Mouse (Mus musculus) spleen, adult 18-20 months (tissue): Measurements from ENCODE around the gene Trio.

Experiments
- DNase-seq, 2 experiments: peaks; one replicate each; pipeline ENCODE4 v3.0.0; 2022; ENCODE audit warnings: mixed read lengths in 2 of 2

Trio gene

DNA sequence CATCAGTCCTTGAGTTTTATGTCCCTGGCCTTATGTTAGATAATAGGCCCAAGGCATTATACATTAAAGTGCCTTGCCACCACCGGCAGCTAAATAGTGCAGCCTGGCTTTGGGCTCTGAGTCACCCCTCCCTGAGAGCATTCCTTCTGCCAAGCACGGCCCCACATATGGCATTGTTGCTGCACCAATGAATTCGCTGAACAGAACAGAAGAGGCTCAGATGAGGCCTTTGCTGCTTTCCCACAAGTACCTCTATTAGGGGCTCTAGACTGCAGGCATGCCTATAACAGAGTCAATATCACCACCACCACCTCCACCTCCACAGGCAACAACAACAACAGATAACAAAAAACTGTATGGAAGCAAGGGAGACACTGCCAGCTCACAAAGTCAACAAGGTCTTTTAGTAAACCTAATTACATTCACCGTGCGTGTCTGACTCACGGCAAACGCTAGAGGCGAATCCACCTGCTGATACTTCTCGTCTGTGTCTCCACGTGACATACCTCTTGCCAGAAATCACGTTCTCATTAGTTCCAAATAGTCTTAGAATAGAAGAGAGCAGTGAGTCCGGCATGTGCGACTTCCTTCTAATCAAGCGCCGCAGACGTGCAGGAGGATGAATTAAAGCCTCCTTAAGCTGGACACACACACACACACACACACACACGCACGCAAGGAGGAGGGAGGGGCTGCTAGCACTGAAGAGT, 82.0 kb downstream of the Trio start:
- DNase-seq: no peak

DNA sequence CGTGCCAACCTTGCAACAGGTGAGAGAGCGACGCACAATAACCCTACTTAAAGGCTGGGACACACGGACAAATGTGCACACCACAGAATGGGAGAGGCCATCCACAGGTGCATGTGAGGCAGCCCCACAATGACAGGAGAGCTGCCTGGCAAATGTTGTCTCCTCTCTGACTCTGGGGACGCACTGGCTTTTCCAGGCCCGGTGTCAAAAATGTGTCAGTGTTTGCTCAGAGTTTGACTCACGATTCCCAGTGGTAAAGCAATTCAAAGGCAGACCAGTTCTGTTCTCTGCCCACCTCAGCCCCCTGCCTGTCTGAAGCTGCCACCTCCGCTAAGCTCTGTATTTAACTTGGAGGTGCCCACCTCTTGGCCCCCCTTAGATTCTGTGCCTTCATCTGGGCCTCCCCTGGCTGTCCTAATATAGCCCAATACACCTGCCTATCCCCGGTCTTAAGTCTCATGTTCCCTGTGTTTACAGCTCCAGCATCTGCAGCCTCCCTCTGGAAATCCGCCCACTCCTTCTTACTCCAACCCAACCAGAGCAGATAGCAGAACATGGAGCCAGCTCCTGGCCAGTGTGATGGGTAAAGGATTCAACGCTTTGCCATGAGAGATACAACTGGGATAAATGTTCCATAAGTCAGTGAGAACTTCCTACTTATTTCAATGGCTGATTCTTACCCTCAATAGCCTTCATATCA, 83.3 kb downstream of the Trio start:
- no peak for DNase-seq

DNA sequence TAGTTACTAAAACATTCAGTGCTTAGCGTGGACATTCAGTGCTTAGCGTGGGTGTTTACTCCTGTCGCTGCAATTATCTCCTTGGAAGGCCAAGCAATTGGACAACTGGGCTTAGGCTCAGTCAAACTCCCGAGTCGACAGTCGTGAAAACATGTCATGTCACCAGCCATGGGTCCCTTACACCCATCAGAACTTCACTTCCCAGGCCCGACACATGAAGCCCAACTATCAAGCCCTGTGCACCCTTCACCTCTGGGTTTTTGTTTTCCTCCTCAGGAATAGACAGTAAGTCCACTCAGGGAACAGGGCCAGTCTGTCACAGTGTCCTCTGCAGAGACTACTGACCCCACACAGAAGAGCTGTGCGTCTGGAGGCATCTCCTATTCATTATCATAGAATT, 84.2 kb downstream of the Trio start:
- no peak for DNase-seq

DNA sequence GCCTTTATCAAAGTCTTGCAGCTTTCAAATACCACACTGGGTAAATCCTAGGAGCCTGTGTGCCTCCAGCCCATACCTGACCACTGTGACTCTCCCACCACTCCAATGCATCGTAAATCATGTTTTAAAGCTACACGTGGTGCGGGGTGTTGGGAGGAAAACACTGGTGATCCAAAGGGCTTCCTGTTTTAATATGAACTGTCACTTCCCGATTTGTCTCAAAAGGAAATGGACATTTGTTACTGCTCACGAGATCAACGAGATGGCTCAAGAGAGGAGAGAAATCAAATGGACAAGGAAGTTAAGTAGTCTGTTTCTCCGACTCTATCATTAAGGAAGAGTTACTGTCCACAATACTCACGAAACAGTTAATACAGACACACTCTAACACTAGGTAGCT, 84.6 kb downstream of the Trio start:
- DNase-seq: no peak

DNA sequence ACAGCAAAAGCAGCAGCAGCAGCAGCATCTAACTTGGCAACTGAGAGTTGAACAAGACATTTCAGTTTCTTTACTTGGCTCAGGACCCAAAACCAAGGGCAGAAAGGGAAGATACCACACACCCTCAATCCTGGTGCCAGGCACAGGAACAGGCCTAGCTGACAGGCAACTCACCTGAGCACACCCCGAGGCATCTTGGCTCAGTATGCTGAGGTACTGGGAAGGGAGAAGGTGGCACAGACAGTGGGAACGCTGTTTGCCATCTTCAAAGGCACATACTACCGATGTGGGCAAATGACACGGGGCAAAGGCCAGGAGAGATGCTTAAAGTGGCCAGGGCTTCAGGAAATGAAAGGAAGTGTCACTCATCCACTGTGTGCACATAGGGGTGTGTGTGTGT, 85.6 kb downstream of the Trio start:
- no peak for DNase-seq

DNA sequence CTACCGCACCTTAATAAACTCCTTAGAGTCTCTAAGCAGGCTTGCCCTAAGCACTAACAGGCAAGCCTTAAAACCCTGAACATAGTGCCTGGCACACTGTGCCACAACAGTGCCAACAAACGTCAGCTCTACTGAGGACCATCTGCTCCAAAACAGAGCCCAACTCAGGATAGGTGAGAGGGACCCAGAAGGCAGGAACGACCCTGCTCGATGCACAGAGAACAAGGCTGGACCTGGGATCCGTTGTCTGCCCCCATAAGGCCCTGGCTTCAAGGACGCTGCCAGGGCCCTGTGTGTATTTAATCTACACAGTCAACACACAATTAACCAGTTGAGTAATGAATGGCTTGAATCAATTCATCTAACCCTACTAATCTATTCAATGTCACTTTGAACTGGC, 86.8 kb downstream of the Trio start:
- DNase-seq: no peak

DNA sequence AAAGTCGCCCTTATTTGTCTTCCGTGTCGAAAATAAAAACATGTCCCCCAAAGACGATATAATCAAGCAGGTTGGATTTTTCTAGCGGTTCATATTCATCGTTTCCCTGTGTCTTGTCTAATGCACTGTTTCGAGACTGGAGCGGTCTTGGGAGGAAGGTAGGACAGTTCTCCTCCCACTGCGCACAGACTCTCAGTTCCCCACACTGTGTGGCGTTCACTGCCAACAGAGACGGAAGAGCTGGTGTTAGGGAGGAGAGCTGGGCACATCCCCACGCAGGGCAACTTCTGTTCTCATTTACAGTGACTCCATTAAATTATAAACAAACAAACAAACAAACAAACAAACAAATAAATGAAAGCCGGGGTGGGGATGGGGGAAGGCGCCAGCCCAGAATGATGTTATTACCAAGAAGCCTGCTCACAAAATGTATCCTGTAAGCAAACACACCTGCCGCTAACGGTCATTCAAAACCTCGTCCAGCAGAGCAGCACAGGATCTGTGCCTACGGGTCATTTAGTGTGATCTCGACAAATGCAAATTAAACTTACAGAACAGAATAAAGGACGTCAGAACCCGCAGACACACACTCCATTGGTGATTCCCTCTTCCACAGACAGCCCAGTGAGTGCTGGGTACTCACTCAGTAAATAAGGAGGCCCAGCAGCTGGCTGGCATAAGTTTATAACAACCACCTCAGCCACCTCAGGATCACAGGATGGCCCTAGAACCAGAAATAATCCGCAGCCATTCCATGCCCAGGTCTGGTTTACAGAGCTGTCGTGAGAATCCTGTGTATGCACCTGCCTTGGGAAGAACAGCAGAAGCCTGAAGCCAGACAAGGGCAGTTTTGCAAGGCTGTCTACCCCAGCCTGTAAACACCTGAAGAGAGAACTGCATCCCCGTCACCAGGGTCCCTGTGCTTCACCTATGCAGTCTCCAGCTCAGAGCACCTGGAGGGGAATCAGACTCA, 87.5 kb downstream of the Trio start:
- no peak for DNase-seq

DNA sequence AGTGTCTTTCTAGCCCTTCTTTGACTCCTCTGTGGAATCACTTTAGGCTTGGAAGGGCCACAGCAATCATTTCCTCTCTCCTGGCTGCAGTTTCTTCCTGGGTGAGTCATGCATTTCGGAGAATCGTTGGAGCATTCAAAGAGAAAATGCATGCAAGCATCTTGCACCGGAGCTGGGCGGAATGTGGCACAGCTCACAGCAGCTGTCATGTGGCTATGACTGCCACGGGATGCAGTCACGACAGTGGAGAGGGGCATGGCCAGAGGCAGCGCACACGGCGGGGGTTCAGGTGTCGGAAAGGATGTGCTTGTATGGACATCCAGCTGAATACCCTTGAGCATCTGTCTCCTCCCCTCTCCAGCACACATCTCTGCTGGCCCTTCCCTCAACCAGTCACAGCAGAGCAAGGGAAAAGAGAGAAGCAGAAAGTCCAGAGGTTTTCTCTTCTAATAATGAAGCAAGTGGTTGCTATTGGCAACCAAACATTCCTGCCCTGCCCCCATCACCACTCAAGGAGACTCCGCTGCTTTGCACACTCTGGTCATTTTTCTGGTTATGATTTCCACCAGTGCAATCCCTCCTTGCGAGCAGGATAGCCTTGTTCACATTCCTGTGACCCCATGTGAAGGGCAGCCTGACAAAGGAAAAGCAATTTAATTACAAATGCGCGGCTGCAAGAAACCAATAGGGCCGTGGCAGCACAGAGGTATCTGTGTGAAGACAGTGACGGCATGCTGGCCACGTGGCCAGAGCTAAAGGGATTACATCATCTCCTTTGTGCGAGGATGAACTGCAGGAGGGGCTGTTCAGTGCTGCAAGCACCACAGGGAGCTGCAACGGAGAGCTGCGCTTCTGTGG, 88.4 kb downstream of the Trio start:
- no peak for DNase-seq

DNA sequence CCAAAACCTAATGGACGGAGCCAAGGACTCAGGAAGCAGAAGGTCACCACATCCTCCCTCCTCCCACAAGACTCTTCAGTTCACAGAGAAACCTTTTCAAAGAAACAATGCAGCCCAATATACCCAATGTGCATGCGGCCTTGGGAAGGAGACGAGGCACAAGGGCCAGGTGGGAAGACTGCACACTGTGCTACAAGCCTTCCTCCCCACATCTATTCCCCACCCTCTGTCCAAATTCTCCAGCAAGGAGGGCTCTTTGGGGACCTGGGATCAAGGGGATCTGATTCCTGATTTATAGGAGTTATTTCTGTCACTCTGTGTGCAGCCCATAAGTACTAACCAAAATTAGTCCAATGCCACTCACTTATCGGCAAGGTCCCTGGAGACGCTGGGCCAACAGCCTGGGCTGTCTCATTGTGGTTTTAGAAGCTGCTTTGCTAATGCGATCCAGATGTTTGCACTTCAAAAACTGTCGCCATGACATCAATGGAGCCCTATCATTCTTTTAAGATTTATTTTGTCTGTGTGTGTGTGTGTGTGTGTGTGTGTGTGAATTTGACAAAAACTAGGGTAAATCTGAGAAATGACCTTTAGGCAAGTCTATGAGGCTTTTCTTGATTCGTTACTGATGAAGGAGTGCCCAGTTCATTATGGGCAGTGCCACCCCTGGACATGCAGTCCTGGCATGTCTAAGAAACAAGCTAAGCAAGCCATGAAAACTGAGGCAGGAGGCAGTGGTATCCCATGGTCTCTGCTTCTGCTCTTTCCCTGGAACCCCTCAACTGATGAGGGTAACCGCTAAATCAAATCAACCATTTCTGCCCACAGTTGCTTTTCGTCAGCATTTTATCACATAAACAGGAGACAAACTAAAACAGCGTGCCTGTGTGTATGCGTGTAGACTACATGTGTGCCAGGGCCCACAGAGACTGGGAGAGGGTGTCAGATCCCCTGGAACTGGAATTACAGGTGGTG, 89.6 kb downstream of the Trio start:
- DNase-seq: no peak

DNA sequence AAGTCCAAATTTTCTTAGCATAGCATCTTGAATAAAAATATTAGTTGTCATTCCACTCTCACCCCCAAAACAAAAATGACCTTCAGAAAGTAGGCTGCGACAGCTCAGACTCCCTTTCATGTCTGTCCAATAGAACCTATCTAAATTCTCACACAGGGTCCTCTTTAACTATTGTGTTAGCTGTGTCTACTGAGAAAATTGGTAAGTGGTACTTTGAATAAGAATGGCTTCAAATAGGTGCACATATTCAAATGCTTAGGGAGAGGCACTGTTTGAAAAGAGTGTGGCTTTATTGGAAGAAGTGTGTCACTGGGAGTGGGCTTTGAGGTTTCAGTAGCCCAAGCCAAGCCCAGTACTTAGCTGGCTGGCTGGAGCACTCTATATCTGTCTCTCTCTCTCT, 92.4 kb downstream of the Trio start:
- no peak for DNase-seq

DNA sequence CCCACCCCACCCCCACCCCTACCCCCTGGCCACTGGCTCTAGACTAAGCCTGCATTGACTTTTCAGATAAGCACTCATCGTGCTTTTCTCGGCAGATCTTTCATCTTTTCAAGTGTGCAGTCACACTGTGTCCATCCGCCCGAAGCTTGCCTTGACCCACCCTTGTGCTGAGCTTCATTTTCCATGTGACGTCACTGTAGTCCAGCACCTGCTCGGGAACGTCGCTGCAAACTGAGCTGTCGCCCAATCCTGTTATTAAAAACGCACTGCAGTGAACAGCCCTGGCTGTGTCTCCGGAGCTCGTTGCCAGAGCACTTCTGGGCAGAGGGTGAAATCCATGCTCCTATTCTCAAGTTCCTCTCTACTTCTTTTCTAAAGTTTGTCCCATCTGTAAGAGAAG, 93.8 kb downstream of the Trio start:
- DNase-seq: no peak

DNA sequence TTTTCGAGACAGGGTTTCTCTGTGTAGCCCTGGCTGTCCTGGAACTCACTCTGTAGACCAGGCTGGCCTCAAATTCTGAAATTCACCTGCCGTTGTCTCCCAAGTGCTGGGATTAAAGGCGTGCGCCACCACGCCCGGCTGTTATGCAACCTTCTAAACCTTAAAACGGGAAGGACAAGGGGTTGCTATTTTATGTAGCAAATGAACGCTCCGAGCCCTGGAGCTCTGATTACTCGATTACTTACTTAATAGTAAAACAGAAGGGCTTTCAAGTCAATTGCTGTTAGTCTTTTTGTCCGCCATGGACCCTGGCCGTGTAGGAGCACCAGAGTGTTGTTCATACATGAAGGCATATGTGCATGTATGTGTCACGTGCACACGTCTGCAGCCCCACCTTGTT, 94.2 kb downstream of the Trio start:
- no peak for DNase-seq

DNA sequence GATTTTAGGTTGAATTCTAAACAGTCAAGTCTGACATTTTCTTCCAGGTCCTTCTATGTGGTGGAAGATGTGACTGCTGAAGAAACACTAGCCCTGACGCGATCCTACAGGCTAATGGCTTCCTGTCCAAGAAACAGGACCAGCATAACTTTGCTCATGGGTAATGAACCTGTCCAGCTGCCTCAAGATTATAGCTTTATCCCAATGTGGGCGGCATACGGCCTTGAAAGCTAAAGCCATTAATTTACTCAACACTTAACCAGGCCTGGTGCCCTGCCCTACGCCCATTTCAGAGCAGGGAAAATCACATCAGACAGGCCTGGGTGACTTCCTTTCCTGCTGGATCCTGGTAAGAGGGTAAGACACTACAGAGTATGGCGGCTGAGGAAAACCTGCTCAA, 98.0 kb downstream of the Trio start:
- no peak for DNase-seq

DNA sequence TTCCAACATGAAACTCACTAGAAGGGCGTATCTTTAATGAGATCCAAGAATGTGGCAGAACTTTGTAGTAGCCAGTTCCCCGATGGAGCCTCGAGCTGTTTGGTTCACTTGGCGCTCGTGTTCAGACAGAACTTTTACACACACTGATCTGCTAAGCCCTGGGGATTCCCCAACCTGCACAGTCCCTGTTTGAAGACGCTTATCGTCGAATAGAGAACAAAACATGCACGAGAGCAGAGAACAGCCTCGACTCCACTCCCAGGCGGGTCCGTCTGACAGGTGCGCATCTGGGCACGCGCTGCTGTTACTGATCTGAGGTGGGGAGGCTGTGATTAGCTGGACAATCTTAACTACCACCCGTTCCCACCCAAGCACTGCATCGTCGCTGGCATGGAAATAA, 98.7 kb downstream of the Trio start:
- peak; percentile 27 to 32 for DNase-seq

DNA sequence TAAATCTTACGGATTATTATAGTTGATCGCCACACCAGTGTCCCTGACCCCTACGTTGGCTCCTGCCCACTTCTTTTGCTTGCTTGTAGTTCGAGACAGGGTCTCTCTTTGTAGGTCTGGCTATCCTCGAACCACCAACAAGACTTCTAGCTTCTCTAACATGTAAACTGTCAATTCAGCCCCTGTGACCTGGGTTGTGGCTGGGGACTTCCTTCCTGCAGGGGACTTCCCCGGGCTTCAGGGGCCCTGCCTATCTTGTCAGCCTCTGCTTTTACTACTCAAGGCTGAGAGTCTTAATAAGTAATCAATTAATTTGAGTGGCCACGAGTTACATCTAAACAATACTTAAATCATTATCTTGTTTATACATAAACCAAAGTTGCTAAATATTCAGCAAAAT, 99.2 kb downstream of the Trio start:
- peak; percentile 31 to 38 for DNase-seq

DNA sequence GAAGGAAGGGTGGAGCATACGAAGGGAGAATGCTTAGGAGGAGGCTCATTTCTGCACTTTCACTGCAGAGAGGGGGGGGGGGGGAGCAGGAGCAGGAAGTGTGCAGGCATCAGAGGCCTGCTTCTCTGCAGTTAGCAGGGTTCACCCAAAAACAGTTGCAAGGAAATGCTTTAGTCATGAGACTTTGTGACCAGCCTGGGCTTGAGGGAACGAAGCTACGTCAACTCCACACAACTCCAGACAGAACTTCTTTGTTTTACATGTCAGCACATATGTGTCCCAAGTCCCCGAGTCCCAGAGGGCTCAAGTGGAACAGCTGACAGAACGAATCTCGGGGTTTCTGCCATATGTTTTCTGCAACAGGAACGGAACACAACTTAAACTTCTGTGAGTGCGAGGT, 99.8 kb downstream of the Trio start:
- no peak for DNase-seq

DNA sequence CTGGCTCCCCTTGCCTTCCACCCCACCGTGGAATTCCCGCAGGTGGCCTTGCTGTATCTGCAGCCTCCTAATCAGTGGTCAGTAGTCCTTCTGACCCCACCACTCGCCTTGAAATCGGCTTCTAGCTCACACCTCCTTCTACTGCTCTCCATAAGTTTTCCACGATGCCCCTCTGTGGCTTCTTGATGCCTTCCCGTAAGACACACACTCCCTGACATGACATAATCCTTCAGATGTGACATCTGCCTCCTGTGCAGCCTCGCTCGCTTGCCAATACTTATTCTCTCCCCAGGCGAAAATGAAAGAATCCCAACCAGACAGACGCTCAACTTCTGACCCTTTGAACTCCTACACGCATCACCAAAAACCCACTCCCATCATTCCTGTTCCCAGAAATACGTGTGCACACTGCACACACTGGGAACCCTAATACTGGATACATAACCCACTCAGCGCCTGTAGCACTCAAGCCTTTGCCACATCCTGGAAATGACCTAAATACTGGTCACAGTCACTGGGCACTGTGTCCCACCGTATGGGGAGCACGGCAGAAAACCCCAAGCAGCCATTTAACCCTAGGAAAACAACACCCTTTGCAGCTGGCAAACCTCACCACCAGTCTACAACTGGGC, 100.5 kb downstream of the Trio start:
- no peak for DNase-seq

DNA sequence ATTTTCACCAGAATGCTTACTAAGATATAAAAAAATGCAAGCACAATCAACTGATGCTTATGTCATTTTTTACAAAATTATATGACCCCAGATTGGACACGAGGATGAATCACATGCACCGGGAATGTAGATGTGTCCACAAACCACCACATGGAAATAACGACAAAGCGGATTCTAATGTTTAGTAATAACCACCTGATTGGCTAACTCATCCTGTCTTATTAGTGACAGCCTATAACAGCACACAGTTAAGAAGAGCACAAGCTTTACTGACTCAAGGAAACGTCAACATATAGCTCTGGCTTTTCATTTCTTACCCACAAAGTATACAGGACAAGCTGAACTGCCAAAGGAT, 101.7 kb downstream of the Trio start:
- no peak for DNase-seq

DNA sequence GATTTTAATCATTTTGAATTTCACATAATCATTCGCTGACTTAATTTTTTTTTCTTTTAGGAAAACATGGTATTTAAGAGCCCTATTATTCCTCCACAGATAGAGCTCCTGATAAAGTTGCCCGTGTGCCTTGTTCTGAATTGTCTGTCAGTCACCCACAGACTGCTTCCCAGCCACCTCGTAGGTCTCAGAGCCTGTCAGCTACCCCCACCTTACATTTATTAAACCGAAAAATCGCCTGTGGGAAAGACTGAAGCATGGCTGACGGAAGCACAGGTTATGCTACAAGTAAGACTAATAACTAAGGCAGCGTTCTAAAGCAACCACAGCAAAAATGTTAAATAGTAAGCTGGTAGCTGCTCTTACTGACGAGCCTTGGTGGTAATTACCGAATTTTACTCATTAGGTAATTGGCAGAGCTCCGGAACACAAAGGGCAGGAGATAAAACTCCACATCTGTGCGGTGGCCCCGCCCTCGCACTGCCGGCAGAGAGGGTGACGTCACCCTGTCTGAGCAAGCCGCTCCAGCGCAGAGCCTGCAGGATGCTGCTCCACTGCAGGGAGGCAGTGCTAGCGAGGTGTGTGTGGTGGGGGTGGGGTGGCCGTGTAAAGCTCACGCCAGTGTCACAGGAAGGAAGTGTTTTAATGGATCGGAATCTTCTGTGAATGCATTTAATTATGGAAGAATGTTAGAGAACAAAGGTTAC, 102.2 kb downstream of the Trio start:
- DNase-seq: peak; percentile 52 to 63

DNA sequence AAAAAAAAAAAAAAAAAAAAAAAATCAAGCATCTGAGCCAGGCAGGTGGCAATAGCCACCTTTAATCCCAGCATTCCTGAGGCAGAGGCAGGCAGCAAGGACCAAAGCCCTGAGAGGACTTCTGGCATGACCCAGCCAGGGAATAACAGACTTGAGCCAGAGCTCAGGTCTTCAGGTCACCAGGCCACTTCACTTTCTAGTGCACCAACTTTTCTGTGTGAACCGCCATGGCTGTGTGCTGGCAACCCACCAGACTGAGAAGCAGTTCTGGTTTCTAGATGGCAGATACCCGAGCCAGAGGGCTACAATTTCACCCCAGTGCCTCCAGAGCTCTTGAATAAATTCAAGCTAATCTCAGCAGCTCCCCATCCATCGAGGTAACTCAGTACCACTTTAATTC, 104.9 kb downstream of the Trio start:
- no peak for DNase-seq
